Mouse (Mus musculus): ENCODE results near the gene Foxp1. TPM values are rescaled to one million over a fixed set of nuclear protein-coding genes. Genes with fewer than 3 reads are reported as not detected.

The Foxp1 gene
- total and polyA plus RNA-seq, 2 experiments from 2014 or later = 112 to 167 TPM

- H3K9me3 ChIP-seq (ENCODE audit: low read length) = no peaks in the 10 kb centered on the region
- H3K27me3 ChIP-seq (ENCODE audit: insufficient read depth, low read length) = no peaks in the 10 kb centered on the region
- no peaks in the 10 kb centered on the region for H3K36me3 ChIP-seq (ENCODE audit: insufficient read depth)
- no peak for ATAC-seq
- H3K4me3 ChIP-seq (ENCODE audit: low read depth, low read length) = no peak overlapping the region
- H3K4me1 ChIP-seq (ENCODE audit: insufficient read depth) = no peaks in the 10 kb centered on the region
- no peak for TF ChIP-seq CTCF (IDR thresholded peaks at IDR 0.05; ENCODE audit: low read depth)
- no peak for DNase-seq
- no peak overlapping the region for H3K27ac ChIP-seq (ENCODE audit: low read depth, low read length)
- no peak overlapping the region for H3K4me2 ChIP-seq (ENCODE audit: low read depth)
- 57% methylated on average over 10 of the region's 10 CpGs for WGBS
- no peak overlapping the region for H3K9ac ChIP-seq
Observed at GRCm38 (mm10) chr6:99130758-99131410, 391.6 kb downstream of the Foxp1 start.

GRCm38 (mm10) chr6:99126717-99127116 is 395.8 kb downstream of the Foxp1 start:
- H3K9ac ChIP-seq = no peak overlapping the region
- no peak for ATAC-seq
- no peak for TF ChIP-seq CTCF (IDR thresholded peaks at IDR 0.05; ENCODE audit: low read depth)
- H3K36me3 ChIP-seq (ENCODE audit: insufficient read depth) = no peaks in the 10 kb centered on the region
- H3K9me3 ChIP-seq (ENCODE audit: low read length) = no peaks in the 10 kb centered on the region
- no peak for DNase-seq
- H3K27me3 ChIP-seq (ENCODE audit: insufficient read depth, low read length) = no peaks in the 10 kb centered on the region
- no peak overlapping the region for H3K4me3 ChIP-seq (ENCODE audit: low read depth, low read length)
- H3K4me1 ChIP-seq (ENCODE audit: insufficient read depth) = no peaks in the 10 kb centered on the region
- no peak overlapping the region for H3K4me2 ChIP-seq (ENCODE audit: low read depth)
- no peak overlapping the region for H3K27ac ChIP-seq (ENCODE audit: low read depth, low read length)
- 86% methylated on average over 9 of the region's 9 CpGs for WGBS

DNA sequence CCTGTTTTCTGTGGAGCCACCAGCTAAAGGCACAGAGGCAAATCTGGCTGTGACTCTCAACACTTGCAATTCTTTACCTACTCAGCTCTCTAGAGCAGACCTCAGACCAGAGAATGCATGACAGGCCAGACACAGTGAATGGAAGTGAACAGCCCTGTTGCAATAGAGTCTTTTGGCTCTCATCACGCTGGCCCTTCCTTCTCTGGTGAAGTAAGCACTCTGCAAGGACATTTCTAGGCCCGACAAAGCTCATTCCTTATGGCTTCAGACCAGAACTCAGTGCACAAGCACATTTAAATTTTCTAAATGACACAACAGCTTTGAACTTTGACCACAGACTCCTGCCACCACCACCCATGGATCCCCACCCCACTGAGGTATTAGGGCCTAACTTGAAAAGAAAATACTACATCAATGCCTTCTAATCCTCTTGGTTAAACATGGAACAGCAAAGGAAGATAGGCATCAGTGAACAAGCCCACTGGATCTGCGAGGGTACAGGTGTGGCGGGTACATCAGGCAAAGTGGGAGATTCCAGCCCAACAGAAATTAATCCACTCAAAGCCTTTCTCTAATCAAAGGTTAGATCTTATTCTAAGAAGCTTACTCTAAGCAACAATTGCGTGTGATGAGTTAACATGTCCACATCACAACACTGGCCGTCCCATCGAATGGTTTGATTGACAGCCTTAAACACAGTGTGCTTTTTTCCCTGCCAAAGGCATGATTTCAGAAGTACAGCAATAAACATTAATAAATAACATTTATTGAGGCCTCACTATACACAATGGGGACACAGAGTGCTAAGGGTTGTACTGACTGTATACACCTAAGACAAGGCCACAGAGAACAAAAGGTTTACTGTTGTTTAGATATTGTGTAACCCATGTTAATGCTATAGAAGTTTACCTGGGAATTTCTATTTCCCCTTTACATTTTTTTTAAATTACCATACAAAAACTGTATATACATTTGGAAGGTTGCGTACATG is 401.4 kb downstream of the Foxp1 start:
- Histone ChIP-seq H3K27me3 (ENCODE audit: insufficient read depth, low read length) (no peaks in the 10 kb centered on the region), H3K9ac (no peak overlapping the region), H3K9me3 (ENCODE audit: low read length) (no peaks in the 10 kb centered on the region), H3K27ac (ENCODE audit: low read depth, low read length) (no peak overlapping the region), H3K4me2 (ENCODE audit: low read depth) (no peak overlapping the region), H3K4me1 (ENCODE audit: insufficient read depth) (no peaks in the 10 kb centered on the region), H3K4me3 (ENCODE audit: low read depth, low read length) (no peak overlapping the region), H3K36me3 (ENCODE audit: insufficient read depth) (no peaks in the 10 kb centered on the region)
- no peak for TF ChIP-seq CTCF (IDR thresholded peaks at IDR 0.05; ENCODE audit: low read depth)
- ATAC-seq (no peak), DNase-seq (no peak)
- WGBS = 81% methylated on average over 8 of the region's 8 CpGs

- TF ChIP-seq CTCF (IDR thresholded peaks at IDR 0.05; ENCODE audit: low read depth) = no peak
- Histone ChIP-seq H3K27ac (ENCODE audit: low read depth, low read length) (no peak overlapping the region), H3K4me1 (ENCODE audit: insufficient read depth) (no peaks in the 10 kb centered on the region), H3K36me3 (ENCODE audit: insufficient read depth) (no peaks in the 10 kb centered on the region), H3K9ac (no peak overlapping the region), H3K4me3 (ENCODE audit: low read depth, low read length) (no peak overlapping the region), H3K4me2 (ENCODE audit: low read depth) (no peak overlapping the region), H3K27me3 (ENCODE audit: insufficient read depth, low read length) (no peaks in the 10 kb centered on the region), H3K9me3 (ENCODE audit: low read length) (no peaks in the 10 kb centered on the region)
- ATAC-seq (no peak), DNase-seq (no peak)
- 67% methylated on average over 4 of the region's 4 CpGs for WGBS
Observed at GRCm38 (mm10) chr6:99118534-99118933, 404.0 kb downstream of the Foxp1 start.

DNA sequence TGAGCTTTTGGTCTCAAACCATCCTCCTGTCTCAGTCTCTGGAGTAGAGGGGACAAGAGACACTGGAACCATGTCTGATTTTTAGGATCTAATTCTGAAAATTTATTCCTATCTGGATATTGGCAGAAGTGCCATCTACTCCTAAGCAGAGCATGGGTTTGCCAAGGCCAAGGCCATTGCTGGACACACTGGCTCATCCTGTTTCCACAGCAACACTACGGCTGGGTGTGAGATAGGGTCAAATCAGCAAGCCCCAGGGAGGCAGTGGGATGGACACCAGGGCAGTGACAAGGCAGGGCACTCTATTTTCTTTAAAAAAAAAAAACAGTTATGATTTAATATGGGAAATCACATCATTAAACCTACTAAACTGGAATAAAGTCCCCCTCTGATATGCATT is 405.1 kb downstream of the Foxp1 start:
- ATAC-seq = no peak
- 82% methylated on average over 1 of the region's 1 CpGs for WGBS
- DNase-seq = no peak
- Histone ChIP-seq H3K27me3 (ENCODE audit: insufficient read depth, low read length) (no peaks in the 10 kb centered on the region), H3K36me3 (ENCODE audit: insufficient read depth) (no peaks in the 10 kb centered on the region), H3K4me3 (ENCODE audit: low read depth, low read length) (no peak overlapping the region), H3K9me3 (ENCODE audit: low read length) (no peaks in the 10 kb centered on the region), H3K4me1 (ENCODE audit: insufficient read depth) (no peaks in the 10 kb centered on the region), H3K27ac (ENCODE audit: low read depth, low read length) (no peak overlapping the region), H3K4me2 (ENCODE audit: low read depth) (no peak overlapping the region), H3K9ac (no peak overlapping the region)
- TF ChIP-seq CTCF (IDR thresholded peaks at IDR 0.05; ENCODE audit: low read depth) = no peak

DNA sequence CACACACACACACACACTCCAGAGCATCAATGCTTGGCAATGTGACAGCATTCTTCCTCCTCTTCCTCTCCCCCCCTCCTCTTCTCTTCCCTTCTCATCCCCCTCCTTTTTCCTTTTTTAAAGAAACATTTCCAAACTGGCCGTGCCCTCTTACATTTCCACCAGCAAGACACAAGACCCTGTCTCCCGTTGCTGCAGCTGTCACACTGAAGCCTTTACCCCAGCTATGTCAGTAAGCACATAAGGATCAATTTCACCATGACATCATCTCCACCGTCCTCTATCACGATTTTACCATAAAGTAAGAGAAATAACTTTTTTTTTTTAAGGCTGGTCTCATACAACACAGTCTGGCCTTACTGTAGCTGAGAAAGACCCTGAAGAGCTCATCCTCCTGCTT is 410.7 kb downstream of the Foxp1 start:
- DNase-seq = no peak
- 72% methylated on average over 4 of the region's 4 CpGs for WGBS
- H3K9me3 ChIP-seq (ENCODE audit: low read length) = no peaks in the 10 kb centered on the region
- no peaks in the 10 kb centered on the region for H3K4me1 ChIP-seq (ENCODE audit: insufficient read depth)
- no peak overlapping the region for H3K4me3 ChIP-seq (ENCODE audit: low read depth, low read length)
- no peaks in the 10 kb centered on the region for H3K27me3 ChIP-seq (ENCODE audit: insufficient read depth, low read length)
- H3K9ac ChIP-seq = no peak overlapping the region
- TF ChIP-seq CTCF (IDR thresholded peaks at IDR 0.05; ENCODE audit: low read depth) = no peak
- no peak overlapping the region for H3K4me2 ChIP-seq (ENCODE audit: low read depth)
- H3K36me3 ChIP-seq (ENCODE audit: insufficient read depth) = no peaks in the 10 kb centered on the region
- H3K27ac ChIP-seq (ENCODE audit: low read depth, low read length) = no peak overlapping the region
- no peak for ATAC-seq

GRCm38 (mm10) chr6:99108417-99108816 is 414.1 kb downstream of the Foxp1 start:
- no peak for ATAC-seq
- no peak overlapping the region for H3K27ac ChIP-seq (ENCODE audit: low read depth, low read length)
- WGBS = 53% methylated on average over 4 of the region's 4 CpGs

More at GRCm38 (mm10) chr6:99108417-99108816, 414.1 kb downstream of the Foxp1 start:
- H3K4me2 ChIP-seq (ENCODE audit: low read depth) = no peak overlapping the region
- no peak for TF ChIP-seq CTCF (IDR thresholded peaks at IDR 0.05; ENCODE audit: low read depth)
- no peaks in the 10 kb centered on the region for H3K36me3 ChIP-seq (ENCODE audit: insufficient read depth)
- H3K9ac ChIP-seq = no peak overlapping the region
- H3K4me3 ChIP-seq (ENCODE audit: low read depth, low read length) = no peak overlapping the region
- H3K9me3 ChIP-seq (ENCODE audit: low read length) = no peaks in the 10 kb centered on the region
- no peaks in the 10 kb centered on the region for H3K4me1 ChIP-seq (ENCODE audit: insufficient read depth)
- DNase-seq = no peak
- H3K27me3 ChIP-seq (ENCODE audit: insufficient read depth, low read length) = no peaks in the 10 kb centered on the region
